ENCODE assay signal across 23 mouse cellular contexts in genomic region chr4:46727153-46727552, GRCm38 (mm10).
DNase-seq lines count a peak whose midpoint lies in the region; ATAC-seq and TF ChIP-seq lines count a peak whose summit lies in the region.
"Had no signal": no experiment of that assay in that cellular context is flagged by ENCODE, and none has a peak within 500 bp of the region (broad histone marks: within the 10 kb centered on the region; RNA-seq: fewer than 3 reads in every experiment).

No protein-coding gene starts in this region.

- no peak for TF ChIP-seq CTCF in hindbrain, postnatal 0 days (IDR thresholded peaks at IDR 0.05; ENCODE audit: low read depth)

- peak; percentile 36 for DNase-seq in cerebellum, adult 11 months
- no peak for DNase-seq in cerebellum, adult 9-10 months
- DNase-seq in hindbrain, postnatal 0 days (ENCODE audit: low spot score), result peak; percentile 44
- DNase-seq in brain, adult 2 months (ENCODE audit: low read depth, low spot score), result peak; percentile 76
- DNase-seq in cerebellum, postnatal 25 days, result peak; percentile 55 to 59
- DNase-seq in urinary bladder, postnatal 36 days (ENCODE audit: low spot score in 2 of 2), result no peak
- DNase-seq in kidney, adult 8-10 months, result no peak
- DNase-seq: adrenal gland, postnatal 10 days; gastrocnemius, postnatal 14 days; kidney, postnatal 4 days; lung, adult 18-20 months; lung, postnatal 14 days; thymus, adult 18-20 months had no signal

- H3K4me3 ChIP-seq in hindbrain, postnatal 0 days (ENCODE audit: low read length), result no peak overlapping the region
- no peak overlapping the region for H3K4me3 ChIP-seq in hindbrain, embryonic 13.5 days
- H3K4me3 ChIP-seq: forebrain, embryonic 10.5 days; intestine, embryonic 15.5 days; kidney, embryonic 15.5 days; megakaryocyte, embryonic 14.5 days; stomach, embryonic 15.5 days had no signal

- H3K4me1 ChIP-seq in hindbrain, postnatal 0 days (ENCODE audit: insufficient read depth, low read length), result peaks cover 18% of the 10 kb centered on the region
- H3K4me1 ChIP-seq in hindbrain, embryonic 13.5 days (replicated peaks), result peaks cover 50% of the 10 kb centered on the region
- H3K4me1 ChIP-seq: intestine, embryonic 15.5 days; stomach, embryonic 15.5 days had no signal

- H3K27me3 ChIP-seq in hindbrain, postnatal 0 days (ENCODE audit: insufficient read depth, low read length), result no peaks in the 10 kb centered on the region
- 0 out of 2 replicates have a peak, but pooled peaks cover 4% of the 10 kb centered on the region for H3K27me3 ChIP-seq in hindbrain, embryonic 13.5 days
- H3K27me3 ChIP-seq: kidney, embryonic 15.5 days; stomach, embryonic 15.5 days had no signal

- no peak overlapping the region for H3K4me2 ChIP-seq in hindbrain, postnatal 0 days (ENCODE audit: low read depth, low read length)
- no peak overlapping the region for H3K4me2 ChIP-seq in hindbrain, embryonic 13.5 days
- H3K4me2 ChIP-seq: hindbrain, embryonic 14.5 days; intestine, embryonic 15.5 days; kidney, embryonic 15.5 days; liver, embryonic 11.5 days; stomach, embryonic 15.5 days had no signal

- no peak for ATAC-seq in hindbrain, postnatal 0 days
- ATAC-seq in hindbrain, embryonic 13.5 days (ENCODE audit: low FRiP score), result no peak
- ATAC-seq: activated CD4-positive, CD25-positive, alpha-beta regulatory T cell, adult 4 months; CD4-positive, CD25-positive, alpha-beta regulatory T cell, adult 4 months; intestine, embryonic 15.5 days had no signal

- 0 out of 2 replicates have a peak overlapping the region, but pooled peaks have one; percentile 2 for H3K27ac ChIP-seq in hindbrain, postnatal 0 days
- no peak overlapping the region for H3K27ac ChIP-seq in hindbrain, embryonic 13.5 days
- H3K27ac ChIP-seq: hindbrain, embryonic 14.5 days; intestine, embryonic 15.5 days; kidney, embryonic 15.5 days; stomach, embryonic 15.5 days had no signal

- H3K9ac ChIP-seq in hindbrain, postnatal 0 days (replicated peaks; ENCODE audit: low read length), result no peak overlapping the region
- H3K9ac ChIP-seq in hindbrain, embryonic 13.5 days, result no peak overlapping the region
- H3K9ac ChIP-seq: hindbrain, embryonic 14.5 days; intestine, embryonic 15.5 days; kidney, embryonic 15.5 days; stomach, embryonic 15.5 days had no signal

- no peaks in the 10 kb centered on the region for H3K9me3 ChIP-seq in hindbrain, postnatal 0 days (ENCODE audit: low read length)
- no peaks in the 10 kb centered on the region for H3K9me3 ChIP-seq in hindbrain, embryonic 13.5 days
- H3K9me3 ChIP-seq: forebrain, embryonic 10.5 days; intestine, embryonic 15.5 days; kidney, embryonic 15.5 days; megakaryocyte, embryonic 14.5 days; stomach, embryonic 15.5 days had no signal

- 50% methylated on average over 11 of the region's 11 CpGs for WGBS in hindbrain, postnatal 0 days
- WGBS in hindbrain, embryonic 13.5 days, result 71% methylated on average over 11 of the region's 11 CpGs

- H3K36me3 ChIP-seq in hindbrain, postnatal 0 days (ENCODE audit: insufficient read depth, low read length), result no peaks in the 10 kb centered on the region
- no peaks in the 10 kb centered on the region for H3K36me3 ChIP-seq in hindbrain, embryonic 13.5 days
- H3K36me3 ChIP-seq: forebrain, embryonic 10.5 days; intestine, embryonic 15.5 days; kidney, embryonic 15.5 days; stomach, embryonic 15.5 days had no signal

Comparison
In these comparisons a context has a peak if more than half of its experiments do, and no peak if none do; other contexts are left out.
1. DNase-seq: peak in cerebellum, adult 11 months (single experiment), hindbrain, postnatal 0 days (single experiment), brain, adult 2 months (single experiment) and cerebellum, postnatal 25 days (2 of 2); none in cerebellum, adult 9-10 months (single experiment), urinary bladder, postnatal 36 days (0 of 2) and kidney, adult 8-10 months (0 of 2).